21 mouse cellular contexts compared by ENCODE assay signal in genomic region chr9:23856319-23856718, GRCm38 (mm10).
DNase-seq lines count a peak whose midpoint lies in the region; ATAC-seq and TF ChIP-seq lines count a peak whose summit lies in the region.
"Had no signal": no experiment of that assay in that cellular context is flagged by ENCODE, and none has a peak within 500 bp of the region (broad histone marks: within the 10 kb centered on the region; RNA-seq: fewer than 3 reads in every experiment).

No protein-coding gene starts in this region.

- H3K4me3 ChIP-seq in left cerebral cortex, adult 2 months: no peak overlapping the region
- no peak overlapping the region for H3K4me3 ChIP-seq in hindbrain, embryonic 13.5 days
- H3K4me3 ChIP-seq: embryonic facial prominence, embryonic 13.5 days; embryonic facial prominence, embryonic 15.5 days; erythroblast, embryonic 14.5 days; forebrain, embryonic 10.5 days; forebrain, embryonic 12.5 days had no signal

- H3K36me3 ChIP-seq in hindbrain, embryonic 13.5 days: no peaks in the 10 kb centered on the region
- H3K36me3 ChIP-seq: embryonic facial prominence, embryonic 13.5 days; embryonic facial prominence, embryonic 15.5 days; forebrain, embryonic 10.5 days; forebrain, embryonic 12.5 days had no signal

- intact Hi-C loops in left cerebral cortex, adult 2 months (cut with DNase I): no loop called here

- TF ChIP-seq CTCF in left cerebral cortex, adult 2 months (IDR thresholded peaks at IDR 0.05): no peak

- DNase-seq in left cerebral cortex, adult 2 months (ENCODE audit: extremely low spot score in 1 of 2, low spot score in 2 of 2): no peak
- DNase-seq in left cerebral cortex, adult 18-20 months (ENCODE audit: low spot score in 2 of 2): no peak
- peak; percentile 48 for DNase-seq in brain, adult 2 months (ENCODE audit: low read depth, low spot score)
- peak; percentile 71 for DNase-seq in telencephalon, adult 2 months (ENCODE audit: low read depth, low spot score)
- DNase-seq: adrenal gland, adult 2 months; adrenal gland, postnatal 10 days; adrenal gland, postnatal 25 days; cerebellum, adult 11-12 months; cerebellum, adult 2 months; cerebellum, adult 9-10 months; cerebellum, postnatal 10 days; cerebellum, postnatal 25 days; embryo, embryonic 11 days had no signal

- WGBS in hindbrain, embryonic 13.5 days: 75% methylated on average over 1 of the region's 1 CpGs

- H3K9me3 ChIP-seq in hindbrain, embryonic 13.5 days: no peaks in the 10 kb centered on the region
- H3K9me3 ChIP-seq: embryonic facial prominence, embryonic 13.5 days; embryonic facial prominence, embryonic 15.5 days; forebrain, embryonic 10.5 days; forebrain, embryonic 12.5 days had no signal

- H3K9ac ChIP-seq in hindbrain, embryonic 13.5 days: no peak overlapping the region
- H3K9ac ChIP-seq: embryonic facial prominence, embryonic 13.5 days; embryonic facial prominence, embryonic 15.5 days; forebrain, embryonic 12.5 days had no signal

- no peak overlapping the region for H3K4me2 ChIP-seq in hindbrain, embryonic 13.5 days
- H3K4me2 ChIP-seq: embryonic facial prominence, embryonic 13.5 days; embryonic facial prominence, embryonic 15.5 days; forebrain, embryonic 12.5 days had no signal

- no peaks in the 10 kb centered on the region for H3K27me3 ChIP-seq in hindbrain, embryonic 13.5 days
- H3K27me3 ChIP-seq: embryonic facial prominence, embryonic 13.5 days; embryonic facial prominence, embryonic 15.5 days; forebrain, embryonic 12.5 days had no signal

- peak overlapping the region; percentile 69 for H3K27ac ChIP-seq in left cerebral cortex, adult 2 months
- H3K27ac ChIP-seq in hindbrain, embryonic 13.5 days: no peak overlapping the region
- H3K27ac ChIP-seq: embryonic facial prominence, embryonic 13.5 days; embryonic facial prominence, embryonic 15.5 days; forebrain, embryonic 10.5 days; forebrain, embryonic 12.5 days had no signal

- ATAC-seq in hindbrain, embryonic 13.5 days (ENCODE audit: low FRiP score): no peak
- ATAC-seq: forebrain, embryonic 14.5 days; forebrain, embryonic 16.5 days had no signal

- no peaks in the 10 kb centered on the region for H3K4me1 ChIP-seq in hindbrain, embryonic 13.5 days (replicated peaks)
- H3K4me1 ChIP-seq: embryonic facial prominence, embryonic 13.5 days; embryonic facial prominence, embryonic 15.5 days; forebrain, embryonic 10.5 days; forebrain, embryonic 12.5 days had no signal

Comparison
In these comparisons a context has a peak if more than half of its experiments do, and no peak if none do; other contexts are left out.
1. DNase-seq: peak in brain, adult 2 months (single experiment) and telencephalon, adult 2 months (single experiment); none in left cerebral cortex, adult 2 months (0 of 2) and left cerebral cortex, adult 18-20 months (0 of 2).